Mouse (Mus musculus) lung, postnatal 0 days (tissue): ENCODE results near the gene Grk5.

Experiments
- CTCF ChIP-seq: IDR thresholded peaks from 2 replicates; pipeline ENCODE4 v1.5.1; 2016; ENCODE audit warnings: antibody characterized with exemption, mild to moderate bottlenecking
- EP300 ChIP-seq: IDR thresholded peaks from 2 replicates; pipeline ENCODE4 v1.6.1; 2016; ENCODE audit warnings: antibody characterized with exemption, mild to moderate bottlenecking, control low read depth

GRCm38 (mm10) chr19:60895251-60895880 is 5.8 kb downstream of the Grk5 start:
- TF ChIP-seq EP300, result no peak
- no peak for TF ChIP-seq CTCF
